Mouse (Mus musculus): Measurements from ENCODE around the gene Atp6v1g2. TPM values are rescaled to one million over a fixed set of nuclear protein-coding genes. Genes with fewer than 3 reads are reported as not detected.
A peak's percentile ranks its signal among the peaks of the same experiment; 100 is the strongest.
"Not testable (repeated sequence)": the region's sequence is repeated elsewhere in the genome, so short reads cannot be mapped to it uniquely, and the experiment has no call there.

The Atp6v1g2 gene
- polyA plus RNA-seq, 1 experiment from 2014 or later = 3.7 TPM

DNA sequence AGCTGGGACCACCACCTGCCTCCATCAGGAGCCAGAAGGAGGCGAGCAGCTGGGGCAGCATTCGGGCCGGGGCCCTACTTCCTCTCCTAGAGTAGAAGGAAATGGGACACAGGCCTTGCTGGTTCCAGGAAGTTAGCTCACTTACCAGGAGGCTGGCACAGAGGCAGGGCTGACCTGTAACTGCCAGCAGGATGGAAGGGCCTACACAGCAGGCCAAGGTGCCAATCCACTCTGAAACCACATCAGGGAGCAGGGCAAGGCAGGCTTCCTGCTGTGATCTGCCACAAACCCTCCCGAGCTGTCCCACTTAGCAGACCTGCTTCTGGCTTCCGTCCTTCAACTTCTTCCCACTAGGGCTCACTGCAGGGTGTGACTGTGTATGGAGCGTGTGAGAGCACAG lies 11.2 kb upstream of the Atp6v1g2 start:
- H3K27me3 ChIP-seq = no peaks in the 10 kb centered on the region
- no peak for DNase-seq (ENCODE audit: low read depth, low spot score)
- POLR2A ChIA-PET = no interaction called here
- no peak for TF ChIP-seq CTCF (IDR thresholded peaks at IDR 0.05)
- CTCF ChIA-PET = interaction anchor here (20.7 kb wide), 1 partner anchor 51 kb away, joined by 239 read pairs; the partner anchor contains the start of gene Aif1
- in situ Hi-C loops (cut with MboI; ENCODE audit: low pct_unique_long_range_greater_than_20kb) = no loop called here
- ATAC-seq = no peak

DNA sequence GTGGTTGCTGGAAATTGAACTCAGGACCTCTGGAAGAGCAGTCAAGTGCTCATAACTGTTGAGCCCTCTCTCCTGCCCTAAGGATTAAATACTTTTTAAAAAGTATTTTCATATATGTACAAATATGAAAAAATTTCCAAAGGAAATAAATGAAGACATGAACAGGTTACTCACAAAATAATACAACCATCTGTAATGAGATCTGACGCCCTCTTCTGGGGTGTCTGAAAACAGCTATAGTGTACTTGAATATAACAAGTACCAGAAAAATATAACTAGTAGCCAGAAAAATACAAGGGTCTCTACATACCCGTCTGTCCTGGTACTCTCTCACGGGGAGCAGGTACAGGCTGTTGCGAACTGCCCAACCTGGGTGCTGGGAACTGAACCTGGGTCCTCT lies 8.8 kb upstream of the Atp6v1g2 start:
- in situ Hi-C loops (cut with MboI; ENCODE audit: low pct_unique_long_range_greater_than_20kb) = no loop called here

DNA sequence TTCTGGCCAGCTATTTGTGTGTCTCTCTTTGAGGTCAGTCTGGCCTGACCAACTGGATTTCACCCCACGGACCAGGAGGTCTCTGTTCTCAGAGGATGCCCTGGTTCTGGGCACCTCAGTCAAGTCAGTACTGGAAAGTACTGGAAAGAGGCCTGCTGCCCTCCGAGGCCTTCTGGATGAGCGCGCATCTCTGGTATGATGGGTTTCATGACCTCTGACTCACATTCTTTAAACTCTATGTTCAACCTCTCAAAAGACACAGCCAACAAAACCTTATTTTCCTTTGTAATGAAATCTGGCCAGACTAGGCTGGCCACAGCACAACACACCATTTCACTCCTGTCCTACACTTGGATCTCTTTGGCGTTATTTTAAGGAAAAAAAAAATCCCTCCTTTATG lies 8.0 kb upstream of the Atp6v1g2 start:
- ATAC-seq (no peak), DNase-seq (ENCODE audit: low read depth, low spot score) (no peak)
- ChIA-PET POLR2A (no interaction called here), CTCF (interaction anchor here (0.9 to 20.7 kb wide), 2 partner anchors 47 to 55 kb away, joined by 3 to 239 read pairs; partner anchors contain the start of gene Aif1)
- in situ Hi-C loops (cut with MboI; ENCODE audit: low pct_unique_long_range_greater_than_20kb) = no loop called here
- TF ChIP-seq CTCF (IDR thresholded peaks at IDR 0.05) = no peak
- no peaks in the 10 kb centered on the region for H3K27me3 ChIP-seq

More for the DNA sequence above, 8.8 kb upstream of the Atp6v1g2 start:
- TF ChIP-seq CTCF (IDR thresholded peaks at IDR 0.05) = no peak
- ChIA-PET CTCF (interaction anchor here (20.7 kb wide), 1 partner anchor 54 kb away, joined by 239 read pairs; the partner anchor contains the start of gene Aif1), POLR2A (no interaction called here)
- ATAC-seq (no peak), DNase-seq (ENCODE audit: low read depth, low spot score) (no peak)
- no peaks in the 10 kb centered on the region for H3K27me3 ChIP-seq

- in situ Hi-C loops (cut with MboI; ENCODE audit: low pct_unique_long_range_greater_than_20kb) = no loop called here
- DNase-seq (ENCODE audit: low read depth, low spot score) (no peak), ATAC-seq (no peak)
- no peaks in the 10 kb centered on the region for H3K27me3 ChIP-seq
- ChIA-PET POLR2A (no interaction called here), CTCF (interaction anchor here (0.8 to 20.7 kb wide), 2 partner anchors 48 to 56 kb away, joined by 3 to 239 read pairs; partner anchors contain the start of gene Aif1)
- no peak for TF ChIP-seq CTCF (IDR thresholded peaks at IDR 0.05)
Measured at GRCm38 (mm10) chr17:35226561-35227046, 6.9 kb upstream of the Atp6v1g2 start.

- no peak for TF ChIP-seq CTCF (IDR thresholded peaks at IDR 0.05)
- DNase-seq (ENCODE audit: low read depth, low spot score) (no peak), ATAC-seq (no peak)
- in situ Hi-C loops (cut with MboI; ENCODE audit: low pct_unique_long_range_greater_than_20kb) = loop anchor here (5.0 to 10.0 kb wide), 2 partner anchors 64 to 216 kb away; partner anchors contain the start of gene Vwa7
- no peaks in the 10 kb centered on the region for H3K27me3 ChIP-seq
- ChIA-PET CTCF (interaction anchor here (0.7 to 20.7 kb wide), 11 partner anchors 8 to 60 kb away, joined by 3 to 239 read pairs (median 4); partner anchors contain the start of genes Aif1 and Ddx39b), POLR2A (interaction anchor here (0.6 kb wide), 1 partner anchor 44 kb away, joined by 3 read pairs; no protein-coding TSS in a partner anchor)
Measured at GRCm38 (mm10) chr17:35231022-35231421, 2.4 kb upstream of the Atp6v1g2 start.

DNA sequence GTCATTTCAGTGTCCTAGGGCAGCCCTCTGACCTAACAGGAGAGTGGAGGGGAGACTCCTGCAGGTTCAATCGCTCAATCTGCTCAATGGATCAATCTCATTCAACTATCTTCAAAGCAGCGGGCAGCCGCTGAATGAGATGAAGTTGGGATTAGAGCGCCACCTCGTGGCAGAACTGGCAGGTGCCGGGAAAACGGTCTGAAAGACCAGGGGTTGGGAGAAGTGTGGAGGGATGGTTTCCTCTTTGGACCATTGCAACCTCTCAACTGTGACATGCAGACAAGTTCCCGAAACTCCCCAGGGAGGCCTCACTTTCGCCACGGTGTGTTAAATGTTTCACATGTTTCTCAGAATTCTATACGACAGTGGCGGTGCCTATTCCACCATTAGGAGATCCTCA lies 1.4 kb upstream of the Atp6v1g2 start:
- DNase-seq (ENCODE audit: low read depth, low spot score) (no peak), ATAC-seq (no peak)
- H3K27me3 ChIP-seq = no peaks in the 10 kb centered on the region
- CTCF ChIA-PET = interaction anchor here (0.7 to 20.7 kb wide), 11 partner anchors 9 to 72 kb away, joined by 3 to 239 read pairs (median 4); partner anchors contain the start of genes Aif1 and Ddx39b
- TF ChIP-seq CTCF (IDR thresholded peaks at IDR 0.05) = no peak
- POLR2A ChIA-PET = interaction anchor here (1.0 to 1.4 kb wide), 2 partner anchors 11 to 57 kb away, joined by 4 to 7 read pairs; no protein-coding TSS in a partner anchor
- in situ Hi-C loops (cut with MboI; ENCODE audit: low pct_unique_long_range_greater_than_20kb) = loop anchor here (5.0 to 10.0 kb wide), 2 partner anchors 65 to 217 kb away; partner anchors contain the start of gene Vwa7

DNA sequence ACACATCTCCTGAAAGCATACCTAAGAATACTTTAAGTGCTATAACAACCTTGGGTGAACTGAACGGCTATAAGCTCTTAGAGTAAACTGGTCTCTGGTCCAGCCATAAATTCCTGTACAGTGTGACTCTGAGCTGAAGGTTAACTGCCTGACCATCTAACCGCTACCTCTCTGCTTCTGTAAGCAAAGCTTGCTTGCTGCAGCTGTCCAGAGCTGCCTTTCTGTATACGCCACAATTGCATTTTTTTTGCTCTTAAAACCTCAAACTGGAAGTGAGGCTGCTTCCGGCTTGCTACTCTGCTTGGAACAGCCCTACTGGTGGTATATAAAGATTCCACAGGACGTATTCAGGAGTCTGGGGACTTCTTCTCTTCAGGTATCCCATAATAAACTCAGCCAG lies 801 bp upstream of the Atp6v1g2 start:
- ChIA-PET CTCF (interaction anchor here (0.7 to 20.7 kb wide), 10 partner anchors 8 to 73 kb away, joined by 3 to 239 read pairs (median 4); partner anchors contain the start of genes Aif1 and Ddx39b), POLR2A (interaction anchor here (1.0 to 1.4 kb wide), 2 partner anchors 10 to 58 kb away, joined by 4 to 7 read pairs; no protein-coding TSS in a partner anchor)
- ATAC-seq (no peak), DNase-seq (ENCODE audit: low read depth, low spot score) (no peak)
- no peaks in the 10 kb centered on the region for H3K27me3 ChIP-seq
- in situ Hi-C loops (cut with MboI; ENCODE audit: low pct_unique_long_range_greater_than_20kb) = loop anchor here (5.0 to 10.0 kb wide), 2 partner anchors 65 to 218 kb away; partner anchors contain the start of gene Vwa7
- TF ChIP-seq CTCF (IDR thresholded peaks at IDR 0.05) = no peak

DNA sequence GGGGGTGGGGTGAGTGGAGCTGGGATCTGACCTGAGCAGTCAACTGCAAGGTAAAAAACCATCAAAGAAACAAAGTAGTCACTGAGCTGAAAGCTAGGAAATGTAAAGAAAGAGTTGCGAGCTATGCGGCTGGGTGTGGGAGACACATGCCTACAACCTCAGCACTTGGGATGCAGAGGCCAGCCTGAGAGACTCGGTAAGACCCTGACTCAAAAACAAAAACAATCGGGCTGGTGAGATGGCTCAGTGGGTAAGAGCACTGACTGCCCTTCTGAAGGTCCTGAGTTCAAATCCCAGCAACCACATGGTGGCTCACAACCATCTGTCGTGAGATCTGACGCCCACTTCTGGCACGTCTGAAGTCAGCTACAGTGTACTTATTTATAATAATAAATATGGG lies 630 bp downstream of the Atp6v1g2 start:
- CTCF ChIA-PET = interaction anchor here (1.2 to 20.7 kb wide), 3 partner anchors 12 to 63 kb away, joined by 3 to 239 read pairs (median 5); partner anchors contain the start of gene Aif1
- not testable (repeated sequence) for ATAC-seq; H3K27me3 ChIP-seq; DNase-seq (ENCODE audit: low read depth, low spot score)
- in situ Hi-C loops (cut with MboI; ENCODE audit: low pct_unique_long_range_greater_than_20kb) = loop anchor here (5.0 to 10.0 kb wide), 2 partner anchors 67 to 219 kb away; partner anchors contain the start of gene Vwa7
- POLR2A ChIA-PET = interaction anchor here (0.7 to 1.0 kb wide), 3 partner anchors 63 to 70 kb away, joined by 4 to 5 read pairs (median 5); no protein-coding TSS in a partner anchor

- ChIA-PET POLR2A (interaction anchor here (0.7 to 1.0 kb wide), 2 partner anchors 64 to 71 kb away, joined by 4 to 5 read pairs; no protein-coding TSS in a partner anchor), CTCF (interaction anchor here (1.8 to 20.7 kb wide), 2 partner anchors 56 to 64 kb away, joined by 5 to 239 read pairs; partner anchors contain the start of gene Aif1)
- H3K27me3 ChIP-seq = no peaks in the 10 kb centered on the region
- TF ChIP-seq CTCF (IDR thresholded peaks at IDR 0.05) = no peak
- DNase-seq (ENCODE audit: low read depth, low spot score) (no peak), ATAC-seq (no peak)
- in situ Hi-C loops (cut with MboI; ENCODE audit: low pct_unique_long_range_greater_than_20kb) = loop anchor here (5.0 to 10.0 kb wide), 2 partner anchors 68 to 220 kb away; partner anchors contain the start of gene Vwa7
Measured at GRCm38 (mm10) chr17:35234903-35235302, 1.4 kb downstream of the Atp6v1g2 start.

DNA sequence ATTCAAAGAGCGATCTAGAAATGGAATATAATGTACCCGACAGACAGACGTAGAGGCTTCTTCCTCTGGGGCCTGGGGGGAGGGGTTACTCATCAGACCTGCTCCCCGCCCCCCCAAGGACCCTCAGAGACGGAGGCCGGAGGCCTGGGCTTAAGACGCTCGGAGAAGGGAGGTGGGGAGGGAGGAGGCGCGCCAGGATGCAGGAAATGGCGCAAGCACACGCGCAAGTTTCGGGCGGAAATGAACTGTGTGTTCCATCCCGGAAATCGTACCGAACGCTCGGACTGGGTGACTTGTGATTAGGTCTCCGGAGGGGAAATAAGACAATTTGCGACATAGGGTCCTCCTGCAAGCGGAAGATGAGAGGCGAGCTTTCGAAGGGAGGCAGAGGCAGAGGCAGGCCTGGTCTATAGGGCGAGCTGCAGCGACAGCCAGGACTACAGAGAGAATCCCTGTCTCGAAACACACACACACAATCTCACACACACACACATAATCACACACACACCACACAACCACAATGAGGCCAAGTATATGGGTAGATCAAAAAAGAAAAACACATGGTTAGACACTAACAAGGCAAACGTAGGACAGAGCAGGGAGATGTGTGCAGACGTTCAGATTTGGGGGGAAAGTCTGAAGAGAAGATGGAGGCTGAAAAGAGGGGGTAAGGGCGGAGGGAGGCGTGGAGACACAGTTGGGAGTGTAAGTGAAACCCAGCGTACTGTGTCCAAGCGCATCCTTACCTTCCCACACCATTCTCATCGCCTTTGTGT lies 2.3 kb downstream of the Atp6v1g2 start, which contains the start of gene Nfkbil1:
TSS of gene Nfkbil1 (minus strand) at position 179 of the 776 bp plus-strand sequence.
- DNase-seq (ENCODE audit: low read depth, low spot score) (peak; percentile 83), ATAC-seq (peak; percentile 49)
- in situ Hi-C loops (cut with MboI; ENCODE audit: low pct_unique_long_range_greater_than_20kb) = loop anchor here (10.0 kb wide), 1 partner anchor 221 kb away; the partner anchor contains the start of gene Vwa7
- POLR2A ChIA-PET = no interaction called here
- TF ChIP-seq CTCF (IDR thresholded peaks at IDR 0.05) = no peak
- CTCF ChIA-PET = interaction anchor here (1.8 to 20.7 kb wide), 2 partner anchors 57 to 65 kb away, joined by 5 to 239 read pairs; partner anchors contain the start of gene Aif1
- no peaks in the 10 kb centered on the region for H3K27me3 ChIP-seq

All from Patski (cell line).